Mouse (Mus musculus): ENCODE results near the gene Nudt14.

GRCm38 (mm10) chr12:112950761-112951129 is 8.8 kb upstream of the Nudt14 start:
- no peak for TF ChIP-seq TAL1 (IDR thresholded peaks at IDR 0.05; ENCODE audit: low read length)
- no peak for TF ChIP-seq GATA1 (IDR thresholded peaks at IDR 0.05; ENCODE audit: low read length)
